Mouse (Mus musculus) hindbrain, embryonic 14.5 days (tissue): Measurements from ENCODE around the gene Elmo1. TPM values are rescaled to one million over a fixed set of nuclear protein-coding genes. Genes with fewer than 3 reads are reported as not detected.
A peak's percentile ranks its signal among the peaks of the same experiment; 100 is the strongest.

ENCODE experiments used
- ATAC-seq: fragments of 200-750 bp; cut with Nextera tagmentation; 2 replicates; pipeline ENCODE4 v1.8.0; 2017; ENCODE audit warnings: moderate number of reproducible peaks, mild to moderate bottlenecking, moderate TSS enrichment, moderate library complexity; ENCODE audit not compliant: low FRiP score
- DNase-seq: peaks from one replicate; pipeline ENCODE4 v3.0.0-alpha.2; 2015; ENCODE audit warnings: low spot score
- H3K27ac ChIP-seq: fragments of 300-500 bp; sonication (generic); 2 replicates; pipeline ENCODE4 v1.5.1; 2014; ENCODE audit warnings: mild to moderate bottlenecking, moderate library complexity
- H3K27me3 ChIP-seq: fragments of 300-500 bp; sonication (generic); 2 replicates; pipeline ENCODE4 v1.6.1; 2014; ENCODE audit warnings: mild to moderate bottlenecking, low read length, mixed read lengths; ENCODE audit not compliant: control insufficient read depth, insufficient read depth
- H3K36me3 ChIP-seq: fragments of 300-500 bp; sonication (generic); replicated peaks from 2 replicates; pipeline ENCODE4 v1.6.1; 2014; ENCODE audit not compliant: control insufficient read depth, insufficient read depth
- H3K4me1 ChIP-seq: fragments of 300-500 bp; sonication (generic); replicated peaks from 2 replicates; pipeline ENCODE4 v1.6.1; 2014; ENCODE audit warnings: antibody characterized with exemption, low read length, mixed read lengths; ENCODE audit not compliant: control insufficient read depth, insufficient read depth
- H3K4me2 ChIP-seq: fragments of 300-500 bp; sonication (generic); replicated peaks from 2 replicates; pipeline ENCODE4 v1.6.1; 2014; ENCODE audit warnings: mild to moderate bottlenecking, moderate library complexity
- H3K4me3 ChIP-seq: fragments of 300-500 bp; sonication (generic); replicated peaks from 2 replicates; pipeline ENCODE4 v1.5.1; 2014; ENCODE audit warnings: mild to moderate bottlenecking, low read length
- H3K9ac ChIP-seq: fragments of 300-500 bp; sonication (generic); 2 replicates; pipeline ENCODE4 v1.6.1; 2014
- H3K9me3 ChIP-seq: fragments of 300-500 bp; sonication (generic); 2 replicates; pipeline ENCODE4 v1.6.1; 2016; ENCODE audit warnings: low read length; ENCODE audit not compliant: control insufficient read depth
- WGBS: fragments of 180-500 bp; shearing (Covaris S2); extraction: QIAGEN DNeasy Blood & Tissue Kit; methylation state at CpG from one replicate; pipeline ENCODE4 v1.1.7; 2014; 5-methylcytosine and 5-hydroxymethylcytosine counted together
- polyA plus RNA-seq: library from polyadenylated mRNA; unstranded; fragments of >200 nt; fragmentation: Nextera tagmentation; extraction: Ambion mirVana; gene quantifications from 2 replicates; pipeline ENCODE4 v1.2.1, GENCODE M21; 2014

Gene Elmo1
- polyA plus RNA-seq, 1 experiment from 2014 or later = 41.9 TPM

DNA sequence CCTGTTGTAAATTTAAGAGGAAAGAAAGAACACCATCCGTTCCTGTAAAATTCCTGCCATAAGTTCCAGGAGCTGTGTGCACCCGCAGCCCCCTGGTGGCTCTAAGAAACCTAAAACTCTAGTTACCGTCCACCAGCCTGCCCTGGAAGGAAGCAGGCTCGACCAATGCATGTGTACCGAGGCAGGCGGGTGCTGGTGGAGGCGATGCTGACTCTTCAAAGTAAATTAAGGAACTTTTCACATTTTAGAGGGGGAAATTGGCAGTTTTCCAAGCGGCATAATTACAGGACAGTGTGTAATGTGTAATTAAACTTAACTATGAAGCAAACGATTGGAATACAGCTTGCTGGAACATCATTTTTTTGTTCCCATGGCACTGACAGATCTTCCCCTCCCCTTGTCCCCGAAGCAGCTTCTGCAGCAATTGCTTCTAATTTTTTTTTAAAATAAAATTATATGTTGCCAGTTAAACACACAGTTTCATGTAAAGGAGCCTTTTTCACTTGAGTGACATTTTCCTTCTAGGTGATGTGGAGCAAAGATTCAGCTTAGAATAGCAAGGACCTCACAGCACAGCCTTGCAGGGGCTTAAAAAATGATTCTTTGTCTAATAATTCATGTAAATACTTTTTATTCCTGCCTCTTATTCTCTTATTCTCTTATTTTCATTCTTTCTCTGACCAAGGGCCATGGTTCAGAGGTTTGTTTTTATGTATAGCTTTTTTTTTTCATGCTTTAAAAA, 263.6 kb downstream of the Elmo1 start:
- ATAC-seq (peak; percentile 60), DNase-seq (peak; percentile 68)
- H3K4me1 ChIP-seq = peaks cover 15% of the 10 kb centered on the region
- H3K4me3 ChIP-seq = no peak overlapping the region
- H3K4me2 ChIP-seq = peak overlapping the region; percentile 16; the same call in 1 of the 2 replicates
- H3K9me3 ChIP-seq = no peaks in the 10 kb centered on the region
- 24% methylated on average over 10 of the region's 10 CpGs for WGBS
- no peaks in the 10 kb centered on the region for H3K36me3 ChIP-seq
- no peaks in the 10 kb centered on the region for H3K27me3 ChIP-seq
- peak overlapping the region; percentile 77 for H3K27ac ChIP-seq
- H3K9ac ChIP-seq = no peak overlapping the region

DNA sequence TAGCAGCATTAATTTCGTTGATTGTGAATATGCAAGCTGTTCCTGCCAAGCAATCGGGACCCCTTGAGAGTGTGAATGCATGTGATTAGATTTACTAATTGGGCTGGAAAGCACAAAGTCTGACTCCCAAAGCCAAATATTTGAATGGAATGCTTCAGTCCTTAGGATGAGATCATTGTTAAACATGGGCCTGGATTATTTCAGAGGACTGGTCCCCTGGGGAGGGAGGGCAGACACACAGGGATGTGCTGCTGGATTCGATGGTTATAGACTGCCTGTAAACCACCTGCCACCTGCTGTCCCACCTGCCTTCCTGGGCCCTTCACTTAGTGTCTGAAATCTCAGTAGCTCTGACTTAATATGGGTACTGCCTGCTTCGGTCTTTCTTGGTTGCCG, 264.2 kb downstream of the Elmo1 start:
- no peaks in the 10 kb centered on the region for H3K27me3 ChIP-seq
- DNase-seq (peak; percentile 70), ATAC-seq (peak; percentile 88)
- WGBS = 28% methylated on average over 5 of the region's 5 CpGs
- peak overlapping the region; percentile 16; the same call in 1 of the 2 replicates for H3K4me2 ChIP-seq
- H3K4me3 ChIP-seq = no peak overlapping the region
- peak overlapping the region; percentile 77 for H3K27ac ChIP-seq
- no peaks in the 10 kb centered on the region for H3K36me3 ChIP-seq
- H3K9ac ChIP-seq = no peak overlapping the region
- H3K4me1 ChIP-seq = peaks cover 15% of the 10 kb centered on the region
- no peaks in the 10 kb centered on the region for H3K9me3 ChIP-seq

DNA sequence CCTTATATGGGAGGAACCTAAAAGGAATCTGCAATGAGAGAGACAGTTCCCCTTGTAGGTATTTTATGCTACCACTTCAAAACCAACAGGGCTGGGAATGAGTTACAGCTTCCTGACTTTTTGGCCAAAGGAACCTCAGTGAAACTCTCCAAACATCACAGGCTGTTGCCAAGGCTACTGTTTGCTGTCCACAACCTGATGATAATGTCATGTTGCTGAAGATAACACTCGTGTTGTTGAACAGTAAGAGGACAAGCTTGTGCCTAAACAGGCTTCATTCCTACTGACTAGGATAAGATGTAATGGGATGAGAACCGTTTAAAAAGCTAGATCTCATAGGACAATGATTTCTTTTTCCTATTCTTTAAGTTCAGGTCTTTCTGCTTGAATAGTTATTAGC, 272.1 kb downstream of the Elmo1 start:
- Histone ChIP-seq H3K27ac (no peak overlapping the region), H3K9me3 (no peaks in the 10 kb centered on the region), H3K4me2 (no peak overlapping the region), H3K4me3 (no peak overlapping the region), H3K4me1 (no peaks in the 10 kb centered on the region), H3K27me3 (no peaks in the 10 kb centered on the region), H3K36me3 (no peaks in the 10 kb centered on the region), H3K9ac (no peak overlapping the region)
- ATAC-seq (no peak), DNase-seq (no peak)
- WGBS = 86% methylated on average over 2 of the region's 2 CpGs

DNA sequence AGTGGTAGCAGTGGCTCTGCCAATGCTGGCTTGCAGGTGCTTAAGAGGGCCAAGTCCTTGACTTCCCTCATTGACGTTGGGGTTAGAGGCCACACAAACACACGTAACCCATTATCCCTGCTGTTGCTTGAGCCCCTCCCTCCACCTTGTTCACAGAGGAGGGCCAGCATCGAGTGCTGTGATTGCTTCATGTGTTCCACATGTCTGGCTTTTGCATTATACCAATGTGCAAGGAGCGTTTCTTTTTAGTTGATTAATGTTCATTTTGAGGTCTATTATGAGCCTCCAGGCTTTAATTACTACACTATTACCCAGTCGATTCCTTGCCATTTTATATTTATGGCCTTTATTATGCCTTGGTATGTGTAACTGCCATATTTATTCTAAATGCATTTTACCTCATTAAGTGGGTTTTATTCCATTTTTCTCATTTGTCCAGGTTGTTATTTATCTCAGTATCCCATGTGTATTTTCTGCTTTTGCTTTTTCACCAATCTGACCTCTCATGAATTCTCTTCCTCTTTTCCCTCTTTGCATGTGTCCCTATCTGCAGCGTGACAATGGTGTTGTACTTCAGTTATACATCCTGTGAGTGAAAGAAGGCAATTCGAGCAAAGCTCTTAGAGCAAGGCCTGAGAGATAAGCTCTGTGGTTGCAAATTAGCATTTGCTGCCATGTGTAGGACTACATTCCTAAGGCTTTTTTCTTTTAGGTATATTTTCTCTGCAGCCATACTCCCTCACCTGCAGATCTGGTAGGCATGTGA, 275.6 kb downstream of the Elmo1 start:
- Histone ChIP-seq H3K9me3 (no peaks in the 10 kb centered on the region), H3K36me3 (no peaks in the 10 kb centered on the region), H3K4me1 (peaks cover 6% of the 10 kb centered on the region; the same call in 1 of the 2 replicates), H3K4me3 (no peak overlapping the region), H3K27ac (peak overlapping the region; percentile 51), H3K9ac (no peak overlapping the region), H3K4me2 (no peak overlapping the region), H3K27me3 (no peaks in the 10 kb centered on the region)
- 59% methylated on average over 7 of the region's 7 CpGs for WGBS
- DNase-seq = no peak
- peak; percentile 28; the same call in 1 of the 2 replicates for ATAC-seq

DNA sequence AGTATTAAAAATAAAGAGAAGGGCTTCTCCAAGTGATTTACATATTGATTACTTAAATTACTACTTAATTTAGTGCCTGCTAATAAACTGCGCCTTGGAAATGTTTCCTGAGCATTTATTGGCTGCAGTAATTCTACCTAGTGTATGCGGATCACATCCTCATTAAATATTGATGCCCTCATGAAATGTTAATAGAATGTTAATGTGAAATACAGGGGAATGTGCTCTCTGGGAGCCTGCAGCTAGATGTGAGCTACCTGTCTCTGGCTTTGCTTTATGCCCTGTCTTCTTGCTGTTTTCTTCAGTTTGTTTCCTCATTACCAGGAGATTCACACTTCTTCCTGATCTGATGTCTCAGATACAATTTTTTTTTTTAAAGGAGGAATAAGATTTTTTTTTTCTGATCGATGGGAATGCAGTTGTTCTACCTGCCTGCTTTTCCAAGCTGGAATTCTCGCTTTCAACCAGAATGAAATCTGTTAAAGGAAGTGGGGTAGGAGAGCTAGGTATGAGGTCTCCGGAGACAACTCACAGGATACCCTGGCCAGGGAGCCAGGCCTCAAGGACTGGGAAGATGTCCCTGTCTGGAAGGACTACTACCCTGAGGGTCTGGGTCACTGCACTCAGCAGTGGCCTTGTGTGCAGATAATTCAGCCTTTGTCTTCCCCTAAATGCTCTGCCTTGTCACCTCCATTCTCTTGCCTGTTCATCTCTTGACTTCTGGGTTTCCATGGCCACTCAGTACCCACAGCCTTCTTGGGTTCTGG, 279.8 kb downstream of the Elmo1 start:
- Histone ChIP-seq H3K27ac (peak overlapping the region; percentile 73), H3K4me1 (peaks cover 10% of the 10 kb centered on the region; the same call in 1 of the 2 replicates), H3K27me3 (no peaks in the 10 kb centered on the region), H3K9ac (no peak overlapping the region), H3K4me2 (no peak overlapping the region), H3K4me3 (no peak overlapping the region), H3K9me3 (no peaks in the 10 kb centered on the region), H3K36me3 (no peaks in the 10 kb centered on the region)
- ATAC-seq (peak; percentile 81; the same call in 1 of the 2 replicates), DNase-seq (peak; percentile 66)
- WGBS = 62% methylated on average over 5 of the region's 5 CpGs

DNA sequence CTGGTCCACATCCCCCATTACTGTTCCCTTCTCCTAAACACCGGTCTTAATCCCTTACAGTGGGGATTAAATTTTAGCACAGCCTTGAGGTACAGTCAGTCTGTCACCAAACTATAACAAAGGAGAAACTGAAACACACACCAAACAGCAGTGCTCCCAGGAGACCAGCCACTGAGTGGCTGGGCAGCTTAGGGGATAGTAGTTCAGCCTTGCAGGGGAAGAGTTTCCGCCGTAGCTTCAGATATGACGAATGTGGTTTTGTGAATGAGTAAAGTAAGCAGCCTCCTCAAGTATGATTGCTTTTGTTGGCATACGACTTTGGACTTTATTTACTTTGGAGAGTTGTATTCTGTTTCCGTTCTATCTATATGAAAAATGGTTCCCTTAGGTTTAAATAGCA, 281.1 kb downstream of the Elmo1 start:
- H3K4me1 ChIP-seq = peaks cover 10% of the 10 kb centered on the region; the same call in 1 of the 2 replicates
- no peak overlapping the region for H3K9ac ChIP-seq
- no peak overlapping the region for H3K4me2 ChIP-seq
- WGBS = 87% methylated on average over 6 of the region's 6 CpGs
- DNase-seq (no peak), ATAC-seq (no peak)
- no peaks in the 10 kb centered on the region for H3K36me3 ChIP-seq
- H3K9me3 ChIP-seq = no peaks in the 10 kb centered on the region
- no peak overlapping the region for H3K27ac ChIP-seq
- H3K4me3 ChIP-seq = no peak overlapping the region
- H3K27me3 ChIP-seq = no peaks in the 10 kb centered on the region

DNA sequence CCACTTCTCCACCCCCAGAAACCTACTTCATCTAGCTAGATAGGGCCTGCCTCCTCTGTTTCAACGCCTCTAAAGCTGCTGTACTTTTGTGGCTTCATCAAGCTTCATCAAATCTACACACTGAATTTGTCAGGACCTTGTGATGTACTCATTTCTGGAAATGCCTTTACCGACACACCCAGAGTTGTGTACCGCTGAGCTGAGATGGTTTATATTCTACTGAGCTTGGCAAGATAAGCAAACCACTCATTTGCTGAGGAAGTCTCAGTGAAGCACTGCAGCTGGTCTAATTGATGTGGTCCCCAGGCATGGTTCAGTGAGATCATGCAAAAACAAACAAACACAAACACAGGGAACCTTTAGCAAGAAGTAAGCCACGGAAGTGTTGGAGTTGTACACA, 281.9 kb downstream of the Elmo1 start:
- DNase-seq = no peak
- 87% methylated on average over 4 of the region's 4 CpGs for WGBS
- Histone ChIP-seq H3K9me3 (no peaks in the 10 kb centered on the region), H3K27ac (no peak overlapping the region), H3K4me2 (no peak overlapping the region), H3K4me3 (no peak overlapping the region), H3K27me3 (no peaks in the 10 kb centered on the region), H3K36me3 (no peaks in the 10 kb centered on the region), H3K9ac (no peak overlapping the region), H3K4me1 (peaks cover 10% of the 10 kb centered on the region; the same call in 1 of the 2 replicates)
- no peak for ATAC-seq

DNA sequence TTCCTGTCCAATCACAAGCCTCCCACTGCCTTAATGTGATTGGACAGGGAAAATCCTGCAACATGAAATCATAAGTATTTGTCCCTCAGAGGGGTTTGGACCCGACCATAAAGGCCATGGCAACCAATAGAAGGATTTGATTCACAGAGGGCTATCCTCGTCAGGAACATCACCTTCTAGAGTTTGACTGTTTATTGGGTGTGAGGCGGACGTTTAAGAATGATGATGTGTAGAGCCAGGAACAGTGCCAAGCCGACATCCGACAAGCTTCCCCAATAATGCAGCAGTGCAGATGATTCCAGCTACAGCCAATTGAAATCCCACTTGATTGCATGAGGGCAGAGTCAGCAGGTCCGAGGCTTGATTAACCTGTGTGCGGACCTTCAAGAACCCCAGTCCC, 288.5 kb downstream of the Elmo1 start:
- H3K4me2 ChIP-seq = no peak overlapping the region
- no peaks in the 10 kb centered on the region for H3K36me3 ChIP-seq
- H3K27me3 ChIP-seq = no peaks in the 10 kb centered on the region
- no peak overlapping the region for H3K9ac ChIP-seq
- H3K4me1 ChIP-seq = 0 out of 2 replicates have a peak, but pooled peaks cover 3% of the 10 kb centered on the region
- ATAC-seq (no peak), DNase-seq (no peak)
- 86% methylated on average over 8 of the region's 8 CpGs for WGBS
- no peak overlapping the region for H3K27ac ChIP-seq
- no peaks in the 10 kb centered on the region for H3K9me3 ChIP-seq
- H3K4me3 ChIP-seq = no peak overlapping the region

DNA sequence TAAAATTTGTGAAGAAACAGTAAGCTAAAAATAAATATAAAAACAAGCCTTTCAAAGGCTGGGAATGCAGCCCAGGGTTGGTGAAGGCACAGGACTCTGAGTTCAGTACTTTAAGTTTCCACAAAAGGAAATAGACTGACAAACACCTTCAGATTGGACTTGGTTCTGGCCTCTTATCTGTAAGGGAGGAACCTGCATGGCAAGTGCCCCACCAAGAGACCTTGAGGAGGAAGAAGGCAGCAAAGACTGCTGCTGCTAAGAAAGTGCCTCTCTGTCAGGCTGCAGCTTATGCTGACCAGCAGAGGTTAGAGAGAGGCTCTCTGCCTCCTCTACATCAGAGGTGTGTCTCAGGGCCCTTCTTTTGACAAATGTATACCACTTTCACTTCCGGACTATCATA, 293.5 kb downstream of the Elmo1 start:
- H3K27me3 ChIP-seq = no peaks in the 10 kb centered on the region
- DNase-seq = no peak
- no peak overlapping the region for H3K4me3 ChIP-seq
- no peak overlapping the region for H3K9ac ChIP-seq
- 0 out of 2 replicates have a peak, but pooled peaks cover 3% of the 10 kb centered on the region for H3K4me1 ChIP-seq
- no peak overlapping the region for H3K27ac ChIP-seq
- no peak for ATAC-seq
- WGBS = 88% methylated on average over 1 of the region's 1 CpGs
- H3K9me3 ChIP-seq = no peaks in the 10 kb centered on the region
- H3K36me3 ChIP-seq = no peaks in the 10 kb centered on the region
- no peak overlapping the region for H3K4me2 ChIP-seq
